Mouse (Mus musculus) small intestine, adult 2 months (tissue): ENCODE measurements at regions not wholly inside any gene's neighbourhood (a gene's known extent, or its start where the extent isn't known, plus 50 kb on each side); places are given as distances from the start of the nearest gene placed in this dataset.

Source experiments
- H3K27ac ChIP-seq: fragments of 200-500 bp; 2 replicates; pipeline ENCODE4 v1.5.1; 2012; ENCODE audit warnings: low read depth, low read length, control low read depth, inconsistent platforms; ENCODE audit not compliant: insufficient read depth
- H3K27me3 ChIP-seq: fragments of 200-500 bp; 2 replicates; pipeline ENCODE4 v1.6.1; 2012; ENCODE audit warnings: mild to moderate bottlenecking, moderate library complexity, low read length, inconsistent platforms; ENCODE audit not compliant: control insufficient read depth, insufficient read depth
- H3K36me3 ChIP-seq: fragments of 200-500 bp; 2 replicates; pipeline ENCODE4 v1.6.1; 2012; ENCODE audit warnings: mild to moderate bottlenecking, low read length, control low read depth, inconsistent platforms; ENCODE audit not compliant: control insufficient read depth, insufficient read depth
- H3K4me1 ChIP-seq: fragments of 200-500 bp; 2 replicates; pipeline ENCODE4 v1.6.1; 2012; ENCODE audit warnings: low read length, inconsistent platforms, mixed read lengths; ENCODE audit not compliant: control insufficient read depth, insufficient read depth, insufficient read length
- H3K4me3 ChIP-seq: fragments of 200-500 bp; 2 replicates; pipeline ENCODE4 v1.5.1; 2012; ENCODE audit warnings: low read depth, mild to moderate bottlenecking, control low read depth, inconsistent platforms, low read length, moderate library complexity
- CTCF ChIP-seq: fragments of 200-500 bp; IDR thresholded peaks from 2 replicates; pipeline ENCODE4 v1.5.1; 2012; ENCODE audit warnings: low read depth, mild to moderate bottlenecking, control low read depth, inconsistent platforms, low read length, moderate library complexity, mixed read lengths; ENCODE audit not compliant: insufficient replicate concordance, insufficient read length; ENCODE audit errors: extremely low read depth
- POLR2A ChIP-seq: fragments of 200-500 bp; IDR thresholded peaks from 2 replicates; pipeline ENCODE4 v1.6.1; 2012; ENCODE audit warnings: low read depth, mild to moderate bottlenecking, control low read depth, inconsistent platforms, low read length, moderate library complexity
- WGBS: fragments of 180-500 bp; shearing (Covaris S2); methylation state at CpG from one replicate; pipeline ENCODE4 v1.1.7; 2018; 5-methylcytosine and 5-hydroxymethylcytosine counted together

- Histone ChIP-seq H3K27me3 (no peaks in the 10 kb centered on the region), H3K4me1 (no peaks in the 10 kb centered on the region), H3K4me3 (no peak overlapping the region), H3K27ac (no peak overlapping the region), H3K36me3 (no peaks in the 10 kb centered on the region)
- no peak for TF ChIP-seq CTCF
- TF ChIP-seq POLR2A: no peak
- WGBS: 62% methylated on average over 6 of the region's 6 CpGs
Observed at GRCm38 (mm10) chr8:49481476-49481992, 637.8 kb upstream of the Tenm3 start.

DNA sequence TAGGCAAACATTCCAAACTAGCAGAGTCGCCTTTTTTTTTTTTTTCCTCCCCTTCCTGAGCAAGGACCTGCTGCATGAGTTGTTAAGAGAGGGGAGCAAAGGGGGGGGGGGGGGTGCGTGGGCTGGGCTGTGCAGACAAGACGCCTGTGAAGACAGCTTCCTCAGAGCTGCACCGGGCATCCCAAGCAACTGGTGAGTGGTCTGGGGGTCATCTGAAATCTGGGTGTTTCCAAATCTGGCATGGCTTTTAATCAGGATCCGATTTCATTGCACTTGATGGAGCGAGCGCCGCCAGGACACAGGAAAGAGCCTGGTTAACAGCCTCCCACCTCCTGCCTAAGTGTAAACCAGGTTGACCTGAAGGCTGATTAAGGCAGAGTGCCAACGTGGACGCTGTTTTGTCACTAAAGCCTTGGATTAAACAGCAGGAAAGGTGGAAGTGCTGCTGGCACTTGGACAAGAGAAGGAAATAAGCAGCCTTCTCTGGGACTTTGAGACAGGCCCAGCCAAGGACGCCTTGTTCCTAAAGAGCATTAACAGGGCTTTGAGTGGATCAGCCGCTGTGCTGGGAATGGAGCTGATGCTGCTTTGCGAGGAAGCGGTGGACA lies 622.3 kb upstream of the Tenm3 start:
- Histone ChIP-seq H3K27ac (no peak overlapping the region), H3K4me1 (no peaks in the 10 kb centered on the region), H3K4me3 (no peak overlapping the region), H3K36me3 (no peaks in the 10 kb centered on the region), H3K27me3 (no peaks in the 10 kb centered on the region)
- TF ChIP-seq POLR2A: no peak
- no peak for TF ChIP-seq CTCF
- 32% methylated on average over 14 of the region's 14 CpGs for WGBS

- Histone ChIP-seq H3K4me3 (no peak overlapping the region), H3K4me1 (no peaks in the 10 kb centered on the region), H3K27me3 (no peaks in the 10 kb centered on the region), H3K36me3 (no peaks in the 10 kb centered on the region), H3K27ac (no peak overlapping the region)
- WGBS: 32% methylated on average over 7 of the region's 7 CpGs
- no peak for TF ChIP-seq CTCF
- TF ChIP-seq POLR2A: no peak
Observed at GRCm38 (mm10) chr8:49465070-49465469, 621.3 kb upstream of the Tenm3 start.

DNA sequence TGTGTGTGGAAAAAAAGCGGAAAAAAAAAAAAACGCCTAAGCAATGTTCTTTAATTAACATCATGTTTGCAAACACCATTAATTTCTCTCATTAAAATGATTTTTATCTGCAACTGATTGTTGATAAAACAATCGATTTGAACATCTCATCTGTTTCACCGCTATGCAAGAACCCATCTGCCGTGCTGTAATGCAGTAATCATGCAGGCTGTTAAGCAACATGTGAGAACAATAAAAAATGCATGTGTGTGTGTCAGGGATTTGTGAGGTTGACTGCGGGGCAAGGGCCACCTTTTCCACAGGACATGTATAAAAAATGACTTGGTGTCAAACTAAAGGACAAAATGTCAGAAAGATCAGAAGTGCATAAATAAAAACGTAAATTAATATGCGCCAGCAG lies 618.9 kb upstream of the Tenm3 start:
- TF ChIP-seq POLR2A (no peak), CTCF (no peak)
- WGBS: 77% methylated on average over 8 of the region's 8 CpGs

GRCm38 (mm10) chr8:49461724-49462473 lies 618.1 kb upstream of the Tenm3 start:
- H3K27ac ChIP-seq: no peak overlapping the region
- no peak for TF ChIP-seq POLR2A
- TF ChIP-seq CTCF: no peak
- H3K4me1 ChIP-seq: no peaks in the 10 kb centered on the region
- no peaks in the 10 kb centered on the region for H3K36me3 ChIP-seq
- 79% methylated on average over 16 of the region's 16 CpGs for WGBS
- H3K4me3 ChIP-seq: no peak overlapping the region
- H3K27me3 ChIP-seq: no peaks in the 10 kb centered on the region

More for the DNA sequence above, 618.9 kb upstream of the Tenm3 start:
- Histone ChIP-seq H3K4me1 (no peaks in the 10 kb centered on the region), H3K27me3 (no peaks in the 10 kb centered on the region), H3K36me3 (no peaks in the 10 kb centered on the region), H3K4me3 (no peak overlapping the region), H3K27ac (no peak overlapping the region)

DNA sequence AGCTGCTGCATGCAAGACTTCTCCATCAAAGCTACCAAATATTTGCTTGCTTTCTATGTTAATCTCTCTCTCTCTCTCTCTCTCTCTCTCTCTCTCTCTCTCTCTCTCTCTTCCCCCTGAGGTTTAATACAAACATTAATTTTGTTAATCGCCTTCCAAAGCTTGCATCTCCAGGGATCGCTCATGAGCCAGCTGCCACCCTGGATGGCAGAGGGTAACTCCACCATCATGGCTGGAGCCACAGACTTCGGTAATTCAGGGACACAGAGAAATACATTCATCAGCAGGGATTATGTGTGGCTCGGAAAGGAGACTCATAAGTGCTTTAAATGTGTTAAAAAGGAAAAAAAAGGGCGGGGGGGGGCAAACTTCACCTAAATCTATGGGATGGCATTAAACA lies 601.7 kb upstream of the Tenm3 start:
- no peak overlapping the region for H3K4me3 ChIP-seq
- no peak overlapping the region for H3K27ac ChIP-seq
- no peaks in the 10 kb centered on the region for H3K27me3 ChIP-seq
- H3K36me3 ChIP-seq: no peaks in the 10 kb centered on the region
- 60% methylated on average over 5 of the region's 5 CpGs for WGBS
- H3K4me1 ChIP-seq: no peaks in the 10 kb centered on the region
- no peak for TF ChIP-seq CTCF
- TF ChIP-seq POLR2A: no peak

GRCm38 (mm10) chr8:49441270-49441669 lies 597.5 kb upstream of the Tenm3 start:
- Histone ChIP-seq H3K27ac (no peak overlapping the region), H3K4me1 (no peaks in the 10 kb centered on the region), H3K4me3 (no peak overlapping the region), H3K36me3 (no peaks in the 10 kb centered on the region), H3K27me3 (no peaks in the 10 kb centered on the region)
- TF ChIP-seq CTCF (no peak), POLR2A (no peak)
